Mouse (Mus musculus): Measurements from ENCODE around the gene Nsfl1c. TPM values are rescaled to one million over a fixed set of nuclear protein-coding genes. Genes with fewer than 3 reads are reported as not detected.

Nsfl1c gene
- polyA plus RNA-seq, 1 experiment from 2014 or later: 282 TPM

Other genes starting within 250 kb of the Nsfl1c start
- gene 4921509C19Rik, start 18.0 kb upstream of the Nsfl1c start, polyA plus RNA-seq (2014; fragmentation: Nextera tagmentation; extraction: Ambion mirVana): not detected in 2 replicates
- gene Fkbp1a, start 48.3 kb downstream of the Nsfl1c start, polyA plus RNA-seq (2014; fragmentation: Nextera tagmentation; extraction: Ambion mirVana): 562 and 601 TPM in 2 replicates
- gene Sdcbp2, start 78.4 kb downstream of the Nsfl1c start, polyA plus RNA-seq (2014; fragmentation: Nextera tagmentation; extraction: Ambion mirVana): 0.44 and 0.83 TPM in 2 replicates
- 2.4 and 3.6 TPM in 2 replicates for gene Snph, start 138.4 kb downstream of the Nsfl1c start, polyA plus RNA-seq (2014; fragmentation: Nextera tagmentation; extraction: Ambion mirVana)
- gene Rad21l, start 174.4 kb downstream of the Nsfl1c start, polyA plus RNA-seq (2014; fragmentation: Nextera tagmentation; extraction: Ambion mirVana): not detected in 2 replicates
- gene Tmem74b, start 207.8 kb downstream of the Nsfl1c start, polyA plus RNA-seq (2014; fragmentation: Nextera tagmentation; extraction: Ambion mirVana): 6.9 and 7.7 TPM in 2 replicates

Data from forebrain, embryonic 11.5 days (tissue).